Mouse (Mus musculus) hematopoietic stem cell, adult 5-6 weeks (primary cell): ENCODE results near the gene Myo10. TPM values are rescaled to one million over a fixed set of nuclear protein-coding genes. Genes with fewer than 3 reads are reported as not detected.

ENCODE experiments used
- ATAC-seq, 2 experiments: fragments of 125-278 bp in 1 of 2; replicated peaks in 1 of 2; 2 replicates each; pipeline ENCODE4 v1.8.0; 2016 to 2017; ENCODE audit warnings: inconsistent platforms in 2 of 2, mild to moderate bottlenecking in 2 of 2, moderate number of reproducible peaks in 2 of 2, low read depth in 1 of 2, moderate TSS enrichment in 1 of 2; ENCODE audit not compliant: low FRiP score in 2 of 2, poor library complexity in 2 of 2, severe bottlenecking in 2 of 2, insufficient read depth in 1 of 2, low TSS enrichment in 1 of 2
- total RNA-seq: library from RNA; stranded (forward); fragments of 172-1452, 232-1000 nt; gene quantifications from 2 replicates; pipeline ENCODE4 v1.2.3, GENCODE M21; 2017

The Myo10 gene
- total RNA-seq, 1 experiment from 2014 or later: 9.3 TPM

GRCm38 (mm10) chr15:25639217-25639616, 16.9 kb downstream of the Myo10 start:
- ATAC-seq: no peak

GRCm38 (mm10) chr15:25640840-25641752, 18.8 kb downstream of the Myo10 start:
- ATAC-seq: no peak

- ATAC-seq: no peak
Observed at GRCm38 (mm10) chr15:25642214-25643058, 20.1 kb downstream of the Myo10 start.

- ATAC-seq: no peak
Observed at GRCm38 (mm10) chr15:25645862-25646261, 23.5 kb downstream of the Myo10 start.

GRCm38 (mm10) chr15:25648287-25648686, 26.0 kb downstream of the Myo10 start:
- ATAC-seq: no peak

GRCm38 (mm10) chr15:25650371-25650770, 28.0 kb downstream of the Myo10 start:
- ATAC-seq: no peak; a peak in 1 of 4 replicates

GRCm38 (mm10) chr15:25651820-25652219, 29.5 kb downstream of the Myo10 start:
- ATAC-seq: no peak

GRCm38 (mm10) chr15:25652368-25652767, 30.0 kb downstream of the Myo10 start:
- no peak for ATAC-seq

GRCm38 (mm10) chr15:25652933-25653332, 30.6 kb downstream of the Myo10 start:
- no peak for ATAC-seq

GRCm38 (mm10) chr15:25653680-25654079, 31.4 kb downstream of the Myo10 start:
- no peak for ATAC-seq

- no peak for ATAC-seq
Observed at GRCm38 (mm10) chr15:25662833-25663519, 40.7 kb downstream of the Myo10 start.

- peak in 1 of 2 experiments; percentile 17; a peak in 1 of 4 replicates for ATAC-seq
Observed at GRCm38 (mm10) chr15:25669283-25670247, 47.2 kb downstream of the Myo10 start.

- ATAC-seq: no peak; a peak in 1 of 4 replicates
Observed at GRCm38 (mm10) chr15:25673231-25673980, 51.1 kb downstream of the Myo10 start.

GRCm38 (mm10) chr15:25674099-25674931, 52.0 kb downstream of the Myo10 start:
- ATAC-seq: no peak

- ATAC-seq: no peak
Observed at GRCm38 (mm10) chr15:25674932-25675250, 52.6 kb downstream of the Myo10 start.
